Mouse (Mus musculus) MEL (cell line): ENCODE results near the gene Nolc1. TPM values are rescaled to one million over a fixed set of nuclear protein-coding genes. Genes with fewer than 3 reads are reported as not detected.

Experiments
- DNase-seq: peaks from one replicate; pipeline ENCODE4 v3.0.0; 2011; ENCODE audit warnings: low read depth, low spot score
- H3K27ac ChIP-seq: 2 replicates; pipeline ENCODE4 v1.5.1; 2012; ENCODE audit warnings: low read depth, mild to moderate bottlenecking, control low read depth, low read length, moderate library complexity; ENCODE audit not compliant: control insufficient read depth
- H3K27me3 ChIP-seq, 2 experiments: fragments of 150-350 bp in 1 of 2; sonication (generic) in 1 of 2; 2 replicates each; pipeline ENCODE4 v1.6.1; 2012; ENCODE audit warnings: low read length in 2 of 2, mild to moderate bottlenecking in 2 of 2, improper control_type of control experiment in 1 of 2, moderate library complexity in 1 of 2; ENCODE audit not compliant: insufficient read depth in 2 of 2, control insufficient read depth in 1 of 2
- H3K36me3 ChIP-seq, 2 experiments: 2 replicates each; pipeline ENCODE4 v1.6.1; 2012 to 2014; ENCODE audit warnings: low read length in 2 of 2, improper control_type of control experiment in 1 of 2, inconsistent platforms in 1 of 2, mild to moderate bottlenecking in 1 of 2; ENCODE audit not compliant: insufficient read depth in 2 of 2, control insufficient read depth in 1 of 2
- H3K4me1 ChIP-seq, 2 experiments: fragments of 150-350 bp in 1 of 2; sonication (generic) in 1 of 2; 2 replicates each; pipeline ENCODE4 v1.6.1; 2012; ENCODE audit warnings: low read length in 2 of 2, improper control_type of control experiment in 1 of 2, mild to moderate bottlenecking in 1 of 2; ENCODE audit not compliant: insufficient read depth in 2 of 2, control insufficient read depth in 1 of 2
- H3K4me3 ChIP-seq, 2 experiments: fragments of 150-350 bp in 1 of 2; sonication (generic) in 1 of 2; 2 replicates each; pipeline ENCODE4 v1.5.1; 2012; ENCODE audit warnings: low read depth in 2 of 2, low read length in 2 of 2, mild to moderate bottlenecking in 2 of 2, moderate library complexity in 2 of 2, control low read depth in 1 of 2, improper control_type of control experiment in 1 of 2; ENCODE audit not compliant: control insufficient read depth in 1 of 2, insufficient read depth in 1 of 2
- H3K79me2 ChIP-seq: 2 replicates; pipeline ENCODE4 v1.6.1; 2012; ENCODE audit warnings: mild to moderate bottlenecking, low read length, moderate library complexity; ENCODE audit not compliant: control insufficient read depth, poor library complexity, insufficient read depth
- H3K9ac ChIP-seq: 2 replicates; pipeline ENCODE4 v1.6.1; 2012; ENCODE audit warnings: low read depth, mild to moderate bottlenecking, control low read depth, low read length, moderate library complexity; ENCODE audit not compliant: control insufficient read depth, poor library complexity, severe bottlenecking
- H3K9me3 ChIP-seq: fragments of 150-350 bp; sonication (generic); replicated peaks from 2 replicates; pipeline ENCODE4 v1.6.1; 2012; ENCODE audit warnings: mild to moderate bottlenecking, low read length, improper control_type of control experiment, moderate library complexity; ENCODE audit not compliant: insufficient read depth
- BHLHE40 ChIP-seq: IDR thresholded peaks from 2 replicates; pipeline ENCODE4 v1.6.1; 2012; ENCODE audit warnings: low read depth, mild to moderate bottlenecking, inconsistent platforms, low read length, improper control_type of control experiment, borderline replicate concordance
- CHD1 ChIP-seq: IDR thresholded peaks from 2 replicates; pipeline ENCODE4 v1.6.1; 2012; ENCODE audit warnings: low read depth, mild to moderate bottlenecking, inconsistent platforms, low read length, improper control_type of control experiment
- CHD2 ChIP-seq: IDR thresholded peaks from 2 replicates; pipeline ENCODE4 v1.6.1; 2011; ENCODE audit warnings: low read length, improper control_type of control experiment
- CTCF ChIP-seq, 3 experiments: IDR thresholded peaks in 2 of 3; conservative IDR thresholded peaks in 1 of 3; 2 replicates each; pipeline ENCODE4 v1.5.1; 2011 to 2012; ENCODE audit warnings: low read length in 3 of 3, low read depth in 2 of 3, mild to moderate bottlenecking in 2 of 3, improper control_type of control experiment in 1 of 3, inconsistent platforms in 1 of 3, mixed read lengths in 1 of 3, moderate library complexity in 1 of 3; ENCODE audit not compliant: control insufficient read depth in 1 of 3, insufficient read depth in 1 of 3, poor library complexity in 1 of 3, severe bottlenecking in 1 of 3
- E2F4 ChIP-seq: IDR thresholded peaks from 2 replicates; pipeline ENCODE4 v1.6.1; 2011; ENCODE audit warnings: low read depth, low read length, improper control_type of control experiment, borderline replicate concordance
- ELF1 ChIP-seq: IDR thresholded peaks from 2 replicates; pipeline ENCODE4 v1.6.1; 2014; ENCODE audit warnings: low read depth, mild to moderate bottlenecking, inconsistent platforms, low read length, improper control_type of control experiment, moderate library complexity
- EP300 ChIP-seq, 2 experiments: IDR thresholded peaks; 2 replicates each; pipeline ENCODE4 v1.6.1; 2011; ENCODE audit warnings: improper control_type of control experiment in 2 of 2, low read length in 2 of 2, low read depth in 1 of 2, mild to moderate bottlenecking in 1 of 2
- GABPA ChIP-seq: IDR thresholded peaks from 2 replicates; pipeline ENCODE4 v1.6.1; 2012; ENCODE audit warnings: low read depth, mild to moderate bottlenecking, inconsistent platforms, low read length, improper control_type of control experiment, moderate library complexity
- GATA1 ChIP-seq: IDR thresholded peaks from 2 replicates; pipeline ENCODE4 v1.6.1; 2011; ENCODE audit warnings: low read depth, low read length, improper control_type of control experiment
- HCFC1 ChIP-seq: IDR thresholded peaks from 2 replicates; pipeline ENCODE4 v1.6.1; 2012; ENCODE audit warnings: low read depth, mild to moderate bottlenecking, inconsistent platforms, low read length, improper control_type of control experiment, moderate library complexity
- KAT2A ChIP-seq: conservative IDR thresholded peaks from 2 replicates; pipeline ENCODE4 v1.6.1; 2012; ENCODE audit warnings: low read depth, low read length, improper control_type of control experiment, inconsistent platforms
- MAFK ChIP-seq: IDR thresholded peaks from 2 replicates; pipeline ENCODE4 v1.6.1; 2011; ENCODE audit warnings: low read depth, mild to moderate bottlenecking, low read length, improper control_type of control experiment, borderline replicate concordance
- MAZ ChIP-seq: IDR thresholded peaks from 2 replicates; pipeline ENCODE4 v1.6.1; 2012; ENCODE audit warnings: low read depth, mild to moderate bottlenecking, inconsistent platforms, low read length, improper control_type of control experiment
- MEF2A ChIP-seq: IDR thresholded peaks from 2 replicates; pipeline ENCODE4 v1.6.1; 2014; ENCODE audit warnings: low read depth, mild to moderate bottlenecking, inconsistent platforms, low read length, improper control_type of control experiment; ENCODE audit not compliant: poor library complexity, insufficient replicate concordance, severe bottlenecking; ENCODE audit errors: extremely low read depth
- MXI1 ChIP-seq: IDR thresholded peaks from 2 replicates; pipeline ENCODE4 v1.6.1; 2011; ENCODE audit warnings: mild to moderate bottlenecking, low read depth, low read length, improper control_type of control experiment
- MYB ChIP-seq: IDR thresholded peaks from 2 replicates; pipeline ENCODE4 v1.6.1; 2011; ENCODE audit warnings: mild to moderate bottlenecking, low read depth, low read length, improper control_type of control experiment
- MYC ChIP-seq: IDR thresholded peaks from 2 replicates; pipeline ENCODE4 v1.6.1; 2011; ENCODE audit warnings: low read depth, mild to moderate bottlenecking, low read length, improper control_type of control experiment, moderate library complexity
- NELFE ChIP-seq: IDR thresholded peaks from 2 replicates; pipeline ENCODE4 v1.6.1; 2011; ENCODE audit warnings: low read depth, low read length, improper control_type of control experiment
- NRF1 ChIP-seq: IDR thresholded peaks from 2 replicates; pipeline ENCODE4 v1.6.1; 2014; ENCODE audit warnings: low read depth, mild to moderate bottlenecking, inconsistent platforms, low read length, improper control_type of control experiment, moderate library complexity; ENCODE audit not compliant: poor library complexity, insufficient read depth, severe bottlenecking
- POLR2A ChIP-seq, 2 experiments: IDR thresholded peaks; 2 replicates each; pipeline ENCODE4 v1.6.1; 2011 to 2012; ENCODE audit warnings: low read length in 2 of 2, mild to moderate bottlenecking in 2 of 2, control low read depth in 1 of 2, improper control_type of control experiment in 1 of 2, low read depth in 1 of 2, moderate library complexity in 1 of 2; ENCODE audit not compliant: control insufficient read depth in 1 of 2, insufficient read depth in 1 of 2, poor library complexity in 1 of 2
- POLR2AphosphoS2 ChIP-seq: IDR thresholded peaks from 2 replicates; pipeline ENCODE4 v1.6.1; 2011; ENCODE audit warnings: low read length, improper control_type of control experiment
- POLR2AphosphoS5 ChIP-seq: IDR thresholded peaks from 2 replicates; pipeline ENCODE4 v1.6.1; 2012; ENCODE audit warnings: low read depth, borderline replicate concordance, mild to moderate bottlenecking, inconsistent platforms, low read length, moderate library complexity, mixed read lengths
- RCOR1 ChIP-seq: IDR thresholded peaks from 2 replicates; pipeline ENCODE4 v1.6.1; 2012; ENCODE audit warnings: low read depth, mild to moderate bottlenecking, inconsistent platforms, low read length, improper control_type of control experiment
- SIN3A ChIP-seq: IDR thresholded peaks from 2 replicates; pipeline ENCODE4 v1.6.1; 2012; ENCODE audit warnings: low read length, improper control_type of control experiment, inconsistent platforms
- SMC3 ChIP-seq: IDR thresholded peaks from 2 replicates; pipeline ENCODE4 v1.6.1; 2011; ENCODE audit warnings: low read depth, low read length, improper control_type of control experiment
- TAL1 ChIP-seq: IDR thresholded peaks from 2 replicates; pipeline ENCODE4 v1.6.1; 2012; ENCODE audit warnings: mild to moderate bottlenecking, inconsistent platforms, low read length, moderate library complexity, mixed read lengths
- TBP ChIP-seq: IDR thresholded peaks from 2 replicates; pipeline ENCODE4 v1.8.0; 2011; ENCODE audit warnings: low read depth, low read length, improper control_type of control experiment
- TCF12 ChIP-seq: IDR thresholded peaks from 2 replicates; pipeline ENCODE4 v1.6.1; 2014; ENCODE audit warnings: low read depth, mild to moderate bottlenecking, inconsistent platforms, low read length, improper control_type of control experiment, moderate library complexity
- UBTF ChIP-seq: IDR thresholded peaks from 2 replicates; pipeline ENCODE4 v1.6.1; 2012; ENCODE audit warnings: low read depth, mild to moderate bottlenecking, inconsistent platforms, low read length, improper control_type of control experiment, moderate library complexity, borderline replicate concordance; ENCODE audit not compliant: insufficient read depth
- USF1 ChIP-seq: IDR thresholded peaks from 2 replicates; pipeline ENCODE4 v1.6.1; 2014; ENCODE audit warnings: low read depth, mild to moderate bottlenecking, inconsistent platforms, low read length, improper control_type of control experiment, moderate library complexity
- USF2 ChIP-seq, 2 experiments: IDR thresholded peaks; 2 replicates each; pipeline ENCODE4 v1.6.1; 2011 to 2012; ENCODE audit warnings: improper control_type of control experiment in 2 of 2, low read length in 2 of 2, borderline replicate concordance in 1 of 2, inconsistent platforms in 1 of 2, low read depth in 1 of 2, mild to moderate bottlenecking in 1 of 2; ENCODE audit not compliant: insufficient read depth in 1 of 2
- ZC3H11A ChIP-seq: IDR thresholded peaks from 2 replicates; pipeline ENCODE4 v1.6.1; 2012; ENCODE audit warnings: low read depth, mild to moderate bottlenecking, inconsistent platforms, low read length, improper control_type of control experiment
- ZKSCAN1 ChIP-seq: IDR thresholded peaks from 2 replicates; pipeline ENCODE4 v1.6.1; 2012; ENCODE audit warnings: low read depth, mild to moderate bottlenecking, inconsistent platforms, low read length, improper control_type of control experiment, moderate library complexity
- ZMIZ1 ChIP-seq: IDR thresholded peaks from 2 replicates; pipeline ENCODE4 v1.6.1; 2012; ENCODE audit warnings: low read depth, mild to moderate bottlenecking, inconsistent platforms, low read length, improper control_type of control experiment, moderate library complexity
- ZNF384 ChIP-seq: IDR thresholded peaks from 2 replicates; pipeline ENCODE4 v1.6.1; 2012; ENCODE audit warnings: low read depth, mild to moderate bottlenecking, inconsistent platforms, low read length, improper control_type of control experiment
- polyA plus RNA-seq, 2 experiments: library from polyadenylated mRNA; stranded (reverse) in 1 of 2; unstranded in 1 of 2; fragments of >175 nt in 1 of 2; fragments of >200 nt in 1 of 2; gene quantifications; 2 replicates each; pipeline versions ENCODE4 v1.2.1 to v1.2.4; 2012; ENCODE audit warnings: low replicate concordance in 2 of 2, low read depth in 1 of 2; ENCODE audit not compliant: insufficient read length in 2 of 2, insufficient read depth in 1 of 2, missing spikeins in 1 of 2
- total RNA-seq: library from RNA; depleted of rRNA; stranded (reverse); fragments of 300-350 nt; gene quantifications from 2 replicates; pipeline ENCODE4 v1.2.3, GENCODE M21; 2012

Nolc1 gene
- total and polyA plus RNA-seq, 3 experiments: 213 to 753 (median 294) TPM

DNA sequence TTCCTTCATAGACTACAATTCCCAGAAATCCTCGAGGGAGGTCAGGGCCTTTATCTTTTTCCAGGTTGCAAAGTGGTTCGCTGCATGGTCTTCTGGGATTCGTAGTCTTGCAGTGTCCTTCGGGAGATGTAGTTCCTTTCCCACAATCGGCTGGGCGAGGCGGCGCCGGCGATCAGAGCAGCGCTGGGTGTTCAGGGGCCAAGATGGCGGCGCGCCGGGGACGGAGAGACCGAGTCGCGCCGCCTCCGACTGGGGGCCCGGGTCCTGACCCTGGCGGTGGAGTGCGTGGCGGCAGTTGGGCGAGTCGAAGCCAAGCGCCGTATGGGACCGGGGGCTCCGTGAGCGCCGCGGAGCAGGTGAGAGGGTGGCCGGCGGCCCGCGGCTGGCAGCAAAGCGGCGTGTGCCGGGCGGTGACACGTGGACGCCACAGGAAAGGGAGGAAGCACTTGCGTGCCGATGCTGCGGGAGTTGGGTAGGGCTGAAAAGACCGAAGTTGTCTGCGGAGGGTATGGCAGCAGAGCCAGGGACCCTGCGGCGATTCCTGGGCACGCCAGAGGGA, 19.2 kb upstream of the Nolc1 start:
- Histone ChIP-seq H3K4me1 (peaks cover 14 to 36% of the 10 kb centered on the region in 2 experiments), H3K9ac (peak overlapping the region; percentile 100), H3K36me3 (peaks cover 7 to 39% of the 10 kb centered on the region in 2 experiments), H3K79me2 (peaks cover 51% of the 10 kb centered on the region), H3K27ac (peak overlapping the region; percentile 96), H3K27me3 (no peaks in the 10 kb centered on the region), H3K4me3 (peak overlapping the region; percentile 73 to 99), H3K9me3 (no peaks in the 10 kb centered on the region)
- TF ChIP-seq ZNF384 (peak; percentile 20; the same call in 1 of the 2 replicates), USF2 (IDR thresholded peaks at IDR 0.05; ENCODE audit: borderline replicate concordance in 1 of 2, insufficient read depth in 1 of 2, low read depth in 1 of 2, low read length in 2 of 2) (no peak), KAT2A (peak; percentile 100), HCFC1 (peak; percentile 99), TCF12 (peak; percentile 85), CTCF (IDR thresholded peaks at IDR 0.05 in 2 of 3, conservative IDR thresholded peaks at IDR 0.05 in 1 of 3; ENCODE audit: control insufficient read depth in 1 of 3, insufficient read depth in 1 of 3, low read depth in 2 of 3, low read length in 3 of 3, poor library complexity in 1 of 3, severe bottlenecking in 1 of 3) (no peak), MXI1 (peak; percentile 95), RCOR1 (no peak), MAFK (no peak), POLR2AphosphoS2 (peak; percentile 93), BHLHE40 (no peak), GATA1 (no peak), MYC (peak; percentile 91), NELFE (peak; percentile 95), SIN3A (peak; percentile 98), CHD1 (no peak), POLR2AphosphoS5 (0 out of 2 replicates have a peak, but pooled peaks have one; percentile 33), EP300 (IDR thresholded peaks at IDR 0.05; ENCODE audit: low read depth in 1 of 2, low read length in 2 of 2) (no peak; a peak in 2 of 4 replicates), ELF1 (peak; percentile 88), MEF2A (peak; percentile 14; the same call in 1 of the 2 replicates), ZC3H11A (no peak), ZKSCAN1 (no peak), SMC3 (no peak), MYB (no peak), POLR2A (IDR thresholded peaks at IDR 0.05; ENCODE audit: control insufficient read depth in 1 of 2, insufficient read depth in 1 of 2, low read depth in 1 of 2, low read length in 2 of 2, poor library complexity in 1 of 2) (peak; percentile 87 to 91), ZMIZ1 (no peak; the same call in 1 of the 2 replicates), MAZ (0 out of 2 replicates have a peak, but pooled peaks have one; percentile 6), NRF1 (peak; percentile 61), USF1 (peak; percentile 57; the same call in 1 of the 2 replicates), GABPA (peak; percentile 83; the same call in 1 of the 2 replicates), E2F4 (peak; percentile 70), TAL1 (no peak), CHD2 (peak; percentile 91), TBP (peak; percentile 91), UBTF (0 out of 2 replicates have a peak, but pooled peaks have one; percentile 32)
- DNase-seq: peak; percentile 99
